Mouse (Mus musculus): ENCODE measurements around the gene Acrbp. TPM values are rescaled to one million over a fixed set of nuclear protein-coding genes. Genes with fewer than 3 reads are reported as not detected.

Gene Acrbp
- polyA plus RNA-seq, 1 experiment, result 16.2 TPM

DNA sequence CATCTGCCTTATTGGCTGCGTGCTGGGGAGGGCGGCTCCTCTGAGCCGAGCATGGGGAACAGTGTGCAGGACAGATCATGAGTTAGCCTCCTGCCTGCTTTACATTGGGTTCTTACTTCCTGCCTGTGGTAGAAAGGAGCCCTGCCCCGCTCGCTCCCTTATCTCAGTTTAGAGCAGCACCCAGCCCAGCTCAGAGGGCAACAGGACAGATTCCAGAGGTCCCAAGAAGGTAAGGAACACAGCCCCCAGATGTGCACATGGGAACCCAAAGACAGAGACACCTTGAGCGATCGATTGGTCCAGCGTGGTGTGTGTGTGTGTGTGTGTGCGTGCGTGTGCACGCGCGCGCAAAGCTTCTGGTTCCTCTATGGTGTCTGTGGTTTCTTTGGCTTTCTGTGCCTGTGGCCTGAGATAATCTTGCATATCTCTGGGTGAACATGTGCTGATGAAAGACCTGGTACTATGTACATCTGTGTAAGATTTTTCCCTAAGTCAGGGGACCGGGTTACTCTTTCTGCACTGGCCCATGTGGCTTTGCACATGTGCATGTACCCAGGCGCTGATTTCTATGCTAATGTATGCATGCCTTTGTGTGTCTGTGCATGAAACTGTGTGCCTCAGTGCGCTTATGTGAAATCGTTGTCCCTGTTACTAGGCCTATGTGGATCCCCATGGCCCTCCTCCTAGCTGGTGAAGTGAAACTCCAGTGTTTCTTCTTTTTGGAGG lies 21.8 kb downstream of the Acrbp start:
- no peak for DNase-seq (ENCODE audit: low read depth)

DNA sequence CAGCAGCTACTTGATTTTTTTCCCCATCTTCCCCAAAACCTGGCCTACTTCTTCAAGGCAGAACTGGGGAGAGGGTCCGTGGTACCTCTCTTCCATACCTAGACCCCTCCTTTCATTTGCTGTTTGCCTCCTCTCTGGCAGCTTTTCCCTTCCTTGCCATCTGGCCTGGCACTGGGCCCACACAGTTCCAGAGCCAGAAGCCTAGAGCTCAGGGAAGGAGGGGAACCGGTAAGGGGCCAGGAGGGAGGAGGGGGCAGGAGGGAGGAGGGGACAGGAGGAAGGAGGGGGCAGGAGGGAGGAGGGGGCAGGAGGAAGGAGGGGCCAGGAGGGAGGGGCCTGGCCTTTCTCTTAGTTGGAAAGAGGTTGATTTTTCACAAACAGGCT lies 22.4 kb downstream of the Acrbp start:
- DNase-seq (ENCODE audit: low read depth), result no peak

DNA sequence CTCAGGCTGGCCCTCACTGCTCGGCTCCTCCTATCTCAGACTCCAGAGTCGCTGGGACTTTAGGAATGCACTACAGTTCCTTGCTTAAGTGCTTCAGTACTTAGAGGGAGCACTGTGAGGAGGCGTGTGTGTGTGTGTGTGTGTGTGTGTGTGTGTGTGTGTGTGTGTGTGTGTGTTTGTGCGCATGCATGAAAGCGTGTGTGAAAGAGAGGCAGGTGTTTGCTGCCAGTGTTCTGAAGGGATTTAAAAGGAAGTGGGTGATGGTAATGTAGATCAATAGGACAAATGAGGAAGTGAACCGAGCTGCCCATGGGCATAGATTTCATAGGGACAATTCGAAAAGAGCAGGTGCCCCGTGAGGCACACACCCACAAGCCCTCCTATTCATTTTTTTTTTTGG lies 24.3 kb downstream of the Acrbp start:
- no peak for DNase-seq (ENCODE audit: low read depth)

DNA sequence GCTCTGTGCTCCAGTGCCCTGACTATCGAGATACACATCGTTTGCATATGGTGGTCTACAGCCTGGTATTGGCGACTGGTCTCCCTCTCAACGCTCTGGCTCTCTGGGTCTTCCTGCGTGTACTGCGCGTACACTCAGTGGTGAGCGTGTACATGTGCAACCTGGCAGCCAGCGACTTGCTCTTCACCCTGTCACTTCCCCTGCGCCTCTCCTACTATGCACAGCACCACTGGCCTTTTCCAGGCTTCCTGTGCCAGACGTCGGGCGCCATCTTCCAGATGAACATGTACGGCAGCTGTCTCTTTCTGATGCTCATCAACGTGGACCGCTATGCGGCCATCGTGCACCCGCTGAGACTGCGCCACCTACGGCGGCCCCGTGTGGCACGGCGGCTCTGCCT lies 31.9 kb downstream of the Acrbp start:
- DNase-seq (ENCODE audit: low read depth), result no peak

DNA sequence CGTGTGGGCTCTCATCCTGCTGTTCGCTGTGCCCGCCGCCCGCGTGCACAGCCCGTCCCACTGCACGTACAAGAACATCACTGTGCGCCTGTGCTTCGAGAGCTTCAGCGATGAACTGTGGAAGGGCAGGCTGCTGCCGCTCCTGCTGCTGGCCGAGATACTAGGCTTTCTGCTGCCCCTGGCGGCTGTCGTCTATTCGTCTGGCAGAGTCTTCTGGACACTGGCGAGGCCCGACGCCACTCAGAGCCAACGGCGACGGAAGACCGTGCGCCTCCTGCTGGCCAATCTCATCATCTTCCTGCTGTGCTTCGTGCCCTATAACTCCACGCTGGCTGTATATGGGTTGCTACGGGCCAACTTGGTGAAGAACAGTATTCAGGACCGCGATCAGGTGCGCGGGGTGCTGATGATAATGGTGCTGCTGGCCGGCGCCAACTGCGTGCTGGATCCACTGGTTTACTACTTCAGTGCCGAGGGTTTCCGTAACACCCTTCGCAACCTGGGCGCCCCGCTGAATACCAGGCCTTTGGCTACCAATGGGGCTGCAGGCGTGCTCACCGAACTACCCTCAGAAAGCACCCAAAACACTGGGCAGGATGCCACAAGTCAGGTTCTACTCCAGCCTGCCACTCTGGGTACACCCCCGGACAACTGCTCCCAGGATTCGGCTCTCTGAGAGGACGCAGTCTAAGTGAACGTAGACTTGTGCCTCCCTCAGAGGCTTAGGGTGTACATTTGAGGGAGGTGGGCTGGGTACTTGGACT lies 32.5 kb downstream of the Acrbp start:
- DNase-seq (ENCODE audit: low read depth), result no peak

DNA sequence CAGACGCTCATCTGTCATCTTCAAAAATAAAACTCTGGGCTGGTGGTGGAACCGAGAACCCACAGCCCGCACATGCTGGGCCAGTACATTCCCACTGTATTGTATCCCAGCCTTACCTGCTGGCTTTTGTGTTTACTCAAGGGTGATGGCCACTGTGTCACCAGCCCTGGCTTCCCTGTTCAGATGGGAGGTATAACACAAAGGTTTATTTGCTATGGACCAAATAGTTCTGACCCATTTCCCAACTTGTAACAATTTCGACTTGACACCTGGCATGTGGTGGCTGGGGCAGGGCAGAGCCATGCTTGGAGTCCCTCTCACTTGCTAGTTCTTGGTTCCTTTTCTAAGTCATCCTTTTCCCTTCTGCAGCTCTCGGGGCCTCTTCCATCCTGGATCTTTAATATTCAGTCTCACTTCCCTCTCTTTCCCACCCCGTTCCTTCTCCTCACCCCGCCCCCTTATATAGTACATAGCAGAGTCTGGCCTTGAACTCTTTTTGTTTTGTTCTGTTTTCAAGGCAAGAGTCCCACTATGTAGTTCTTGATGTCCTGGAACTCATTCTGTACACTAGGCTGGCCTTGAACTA lies 33.4 kb downstream of the Acrbp start:
- DNase-seq (ENCODE audit: low read depth), result no peak

DNA sequence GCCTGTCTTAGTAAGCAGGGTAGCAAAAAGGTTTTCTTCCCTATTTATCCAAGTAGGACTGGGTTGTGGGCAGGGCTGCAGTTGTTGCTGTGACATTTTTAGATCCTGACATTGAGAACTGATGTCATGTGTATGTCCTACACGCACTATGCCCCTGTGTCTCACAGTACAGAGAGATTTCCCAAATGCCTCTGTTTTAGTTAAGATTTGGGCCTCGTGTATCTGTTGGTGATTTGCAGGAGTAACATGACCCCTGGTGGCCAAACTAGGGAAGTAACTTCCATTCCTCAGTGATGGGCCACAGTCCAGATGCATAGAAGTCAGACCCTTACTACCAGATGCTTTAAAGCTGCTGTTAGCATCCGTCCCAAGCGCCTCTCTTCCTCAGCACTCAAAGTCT lies 34.9 kb downstream of the Acrbp start:
- DNase-seq (ENCODE audit: low read depth), result no peak

DNA sequence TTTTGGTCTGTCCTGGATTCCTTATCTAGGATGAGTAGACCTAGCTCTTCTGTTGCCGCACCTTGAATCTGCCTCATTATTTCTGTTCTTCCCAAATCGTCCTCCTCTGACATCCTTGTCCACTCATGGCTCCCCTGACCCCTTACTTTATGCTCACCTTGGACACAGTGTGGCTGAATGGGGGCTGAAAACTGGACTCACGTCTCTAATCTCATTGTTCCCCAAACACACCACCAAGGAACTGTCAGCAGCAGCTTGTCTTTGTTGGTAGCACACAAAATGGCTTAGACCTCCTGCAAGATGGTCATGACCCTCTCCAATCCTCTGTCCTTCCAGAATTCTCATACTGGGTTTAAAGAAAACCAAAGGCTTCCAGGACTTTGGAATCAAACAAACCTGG lies 38.4 kb downstream of the Acrbp start:
- no peak for DNase-seq (ENCODE audit: low read depth)

DNA sequence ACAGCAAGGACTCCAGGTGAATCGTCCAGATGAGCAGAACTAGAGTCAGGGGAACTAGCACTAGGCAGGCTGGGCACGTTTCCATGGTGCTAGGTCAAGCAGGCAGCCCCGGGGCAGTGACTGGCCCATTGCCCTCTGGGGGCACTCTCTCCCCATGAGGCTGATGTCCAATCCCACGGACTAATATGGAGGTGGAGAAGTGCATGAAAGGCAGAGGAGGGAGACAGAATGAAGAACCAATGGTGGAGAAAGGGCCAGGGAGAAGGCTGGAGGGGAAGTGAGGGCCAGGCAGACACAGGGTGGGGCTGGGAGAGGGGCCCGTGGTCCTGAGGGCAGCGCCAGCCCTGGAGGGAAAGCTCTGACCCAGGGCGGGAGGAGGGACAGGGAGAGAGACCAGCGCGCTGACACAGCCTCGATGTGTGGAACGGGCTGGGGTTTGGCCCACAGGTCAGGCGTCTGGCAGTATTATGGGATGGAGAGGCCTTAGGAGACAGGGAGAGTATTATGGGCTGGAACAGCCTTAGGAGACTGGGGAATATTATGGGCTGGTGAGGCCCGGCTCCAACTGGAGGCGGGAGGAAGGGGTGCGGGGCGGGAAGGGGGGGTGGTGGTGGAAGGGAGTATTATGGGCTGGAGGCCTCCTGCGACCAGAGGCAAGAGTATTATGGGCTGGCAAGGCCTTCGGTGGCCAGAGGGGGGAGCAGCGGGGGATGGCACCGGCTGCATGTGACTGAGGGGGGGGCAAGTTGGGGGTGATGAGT lies 39.3 kb downstream of the Acrbp start:
- DNase-seq (ENCODE audit: low read depth), result no peak

DNA sequence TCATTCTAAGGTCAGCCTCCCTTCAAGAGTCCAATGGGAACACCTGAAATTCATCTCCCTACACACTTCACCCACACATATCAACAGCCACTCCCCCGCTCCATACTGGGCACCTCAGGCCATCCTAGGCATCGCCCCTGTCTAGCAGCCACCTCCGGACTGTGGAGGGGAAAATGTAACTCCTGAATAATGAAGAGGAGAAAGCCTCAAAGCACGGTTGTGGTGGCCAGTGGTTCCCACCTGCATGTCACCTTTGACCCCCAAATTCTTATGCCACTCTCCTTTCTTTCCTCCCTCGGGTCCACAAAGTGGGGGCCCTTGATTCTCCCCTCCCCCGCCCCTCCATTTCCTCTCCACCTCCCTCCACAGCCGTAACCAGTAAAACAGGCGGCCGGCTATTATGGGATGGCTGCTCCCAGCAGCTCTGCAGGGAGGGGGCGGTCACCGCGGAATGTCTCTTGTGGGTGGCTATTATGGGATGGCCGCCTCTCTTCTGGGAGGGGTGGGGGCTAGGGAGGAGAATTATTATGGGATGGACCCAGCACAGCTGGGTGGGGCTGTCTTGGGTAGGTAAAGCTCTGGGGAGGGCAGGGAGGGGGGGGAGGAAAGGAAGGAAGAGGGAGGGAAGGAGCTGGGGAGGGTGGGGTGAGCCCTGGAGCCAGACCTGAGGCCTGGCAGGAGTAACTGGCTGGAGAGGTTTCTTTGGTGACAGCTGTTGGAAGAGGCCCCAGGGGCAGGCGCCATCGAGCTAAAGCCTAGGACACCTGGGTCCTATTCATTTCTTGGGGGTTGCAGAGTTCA lies 40.2 kb downstream of the Acrbp start:
- no peak for DNase-seq (ENCODE audit: low read depth)

DNA sequence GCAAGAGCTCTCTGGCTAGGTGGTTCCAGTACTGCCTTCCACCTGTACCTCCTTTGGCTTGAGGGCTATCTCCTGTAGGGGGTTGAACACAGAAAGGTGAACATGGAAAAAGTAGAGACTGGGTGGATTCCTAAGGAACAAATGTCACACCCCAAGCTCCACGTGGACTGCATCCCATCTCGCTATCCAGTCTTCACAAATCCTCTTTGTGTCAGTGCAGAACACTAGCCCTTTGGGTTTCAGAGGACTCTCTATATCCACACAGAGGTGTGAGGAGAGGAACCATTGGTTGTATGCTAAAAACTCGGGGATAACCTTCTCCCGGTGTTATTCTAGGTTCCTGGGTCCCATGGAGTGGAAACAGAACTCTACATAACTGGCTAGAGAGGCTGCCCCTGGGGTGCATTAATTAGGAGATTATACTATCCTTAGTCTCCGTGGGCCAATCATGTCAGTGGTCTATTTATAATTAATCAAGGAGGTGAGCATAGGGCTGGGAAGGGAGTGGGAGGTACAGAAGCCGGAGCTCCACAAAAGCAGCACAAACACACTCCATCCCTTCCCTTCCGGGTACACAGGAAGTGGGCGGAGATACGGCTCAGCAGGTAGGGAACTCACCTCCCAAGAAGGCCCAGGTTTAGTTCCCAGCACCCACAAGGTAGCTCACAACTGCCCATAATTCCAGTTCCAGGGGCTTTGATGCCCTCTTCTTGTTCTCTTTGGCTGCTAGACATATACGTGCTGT lies 41.0 kb downstream of the Acrbp start:
- no peak for DNase-seq (ENCODE audit: low read depth)

DNA sequence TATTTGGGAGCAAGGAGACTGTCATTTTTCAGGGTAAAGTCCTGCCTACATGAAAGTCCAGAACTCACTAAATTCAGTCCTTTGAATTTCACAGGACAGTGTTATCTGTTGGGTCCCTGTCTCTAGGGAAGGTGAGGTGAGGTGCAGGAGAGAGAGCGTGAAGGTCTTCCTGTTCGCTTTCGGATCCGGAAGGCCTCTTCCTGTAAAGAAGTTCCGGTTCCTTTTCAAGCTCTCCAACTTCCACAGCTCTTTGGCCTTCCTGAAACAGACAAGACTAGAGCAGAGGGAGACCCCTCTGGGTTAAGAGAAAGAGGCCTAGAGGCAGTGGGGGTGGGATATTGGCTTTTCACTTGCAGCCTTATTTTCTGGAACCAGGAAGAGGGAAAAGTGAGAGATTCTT lies 42.9 kb downstream of the Acrbp start:
- DNase-seq (ENCODE audit: low read depth), result no peak

DNA sequence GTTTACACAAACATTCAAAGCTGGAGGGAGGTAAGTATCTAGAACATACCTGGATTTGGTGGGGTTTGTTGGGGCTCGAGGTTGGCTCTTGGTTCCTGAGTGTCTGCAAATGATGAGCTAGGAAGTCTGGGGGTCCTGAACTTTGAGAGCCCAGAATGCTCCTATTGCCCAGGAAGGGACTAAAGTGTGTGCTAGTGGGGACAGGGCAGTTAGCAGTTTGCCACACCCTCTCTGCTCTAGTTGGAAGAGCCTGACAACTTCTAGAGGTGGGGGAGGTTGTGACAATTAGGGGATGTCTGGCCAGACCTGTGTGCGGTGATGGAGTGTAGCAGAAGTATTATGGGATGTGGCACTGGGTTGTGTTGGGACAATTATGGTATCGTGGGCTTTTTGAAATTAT lies 45.4 kb downstream of the Acrbp start:
- no peak for DNase-seq (ENCODE audit: low read depth)

DNA sequence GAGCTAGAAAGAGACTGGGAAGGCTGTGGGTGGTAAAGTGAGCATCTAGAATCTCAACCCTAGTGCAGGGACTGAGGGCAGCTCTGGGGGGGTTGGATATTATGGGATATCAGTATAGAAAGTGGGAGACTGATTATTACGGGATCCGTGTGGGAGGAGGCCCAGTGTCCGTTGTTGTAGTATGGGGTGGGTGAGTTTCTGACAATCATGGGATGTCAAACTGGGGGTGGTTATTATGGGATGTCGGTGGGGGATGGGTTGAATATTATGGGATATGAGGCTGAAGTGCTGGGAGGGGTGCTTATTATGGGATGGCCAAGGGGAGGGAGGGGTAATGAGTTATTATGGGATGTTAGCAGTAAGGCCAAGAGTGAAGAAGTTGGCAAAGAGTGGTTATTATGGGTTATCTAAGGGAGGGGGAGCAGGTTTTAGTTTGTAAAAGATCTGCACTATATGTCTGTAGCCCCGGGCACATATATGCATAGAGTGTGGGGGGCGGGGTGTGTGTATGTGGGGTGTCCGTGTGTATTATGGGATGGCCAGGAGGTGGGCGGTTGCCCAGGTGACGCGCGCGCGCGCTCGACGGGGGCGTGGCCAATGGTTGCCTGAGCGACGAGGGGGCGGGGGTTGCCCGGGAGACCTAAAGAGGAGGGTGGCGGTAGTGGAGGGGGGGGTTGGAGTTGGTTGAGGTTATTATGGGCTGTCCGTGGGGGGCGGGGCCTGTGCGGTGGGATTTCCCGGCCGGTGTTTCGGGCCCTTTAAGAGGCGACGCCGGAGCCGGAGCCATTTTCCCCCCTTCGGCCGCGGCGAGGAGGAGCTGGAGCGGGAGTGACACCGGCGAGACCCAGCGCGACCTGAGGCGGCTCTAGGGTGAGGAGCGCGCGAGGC lies 46.1 kb downstream of the Acrbp start, which contains the start of gene Chd4:
Chd4 (plus strand) TSS at position 591 of the 888 bp plus-strand sequence.
- no peak for DNase-seq (ENCODE audit: low read depth)

DNA sequence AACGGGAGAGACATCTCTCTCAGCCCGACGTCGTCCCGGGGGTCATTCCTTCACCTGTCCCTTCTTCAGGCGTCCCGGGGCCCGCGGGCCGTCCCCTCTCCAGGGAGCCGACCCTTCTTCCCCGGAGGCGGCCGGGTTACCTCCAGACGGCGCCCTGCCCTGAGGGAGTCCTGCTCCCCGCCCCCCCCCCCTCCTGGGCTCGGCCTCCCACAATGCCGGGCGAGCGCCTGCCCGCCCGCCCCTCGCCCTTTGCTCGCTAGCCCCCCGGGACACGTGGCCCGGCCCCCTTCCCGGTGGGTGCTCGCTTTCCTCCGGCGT lies 46.7 kb downstream of the Acrbp start:
- DNase-seq (ENCODE audit: low read depth), result no peak

DNA sequence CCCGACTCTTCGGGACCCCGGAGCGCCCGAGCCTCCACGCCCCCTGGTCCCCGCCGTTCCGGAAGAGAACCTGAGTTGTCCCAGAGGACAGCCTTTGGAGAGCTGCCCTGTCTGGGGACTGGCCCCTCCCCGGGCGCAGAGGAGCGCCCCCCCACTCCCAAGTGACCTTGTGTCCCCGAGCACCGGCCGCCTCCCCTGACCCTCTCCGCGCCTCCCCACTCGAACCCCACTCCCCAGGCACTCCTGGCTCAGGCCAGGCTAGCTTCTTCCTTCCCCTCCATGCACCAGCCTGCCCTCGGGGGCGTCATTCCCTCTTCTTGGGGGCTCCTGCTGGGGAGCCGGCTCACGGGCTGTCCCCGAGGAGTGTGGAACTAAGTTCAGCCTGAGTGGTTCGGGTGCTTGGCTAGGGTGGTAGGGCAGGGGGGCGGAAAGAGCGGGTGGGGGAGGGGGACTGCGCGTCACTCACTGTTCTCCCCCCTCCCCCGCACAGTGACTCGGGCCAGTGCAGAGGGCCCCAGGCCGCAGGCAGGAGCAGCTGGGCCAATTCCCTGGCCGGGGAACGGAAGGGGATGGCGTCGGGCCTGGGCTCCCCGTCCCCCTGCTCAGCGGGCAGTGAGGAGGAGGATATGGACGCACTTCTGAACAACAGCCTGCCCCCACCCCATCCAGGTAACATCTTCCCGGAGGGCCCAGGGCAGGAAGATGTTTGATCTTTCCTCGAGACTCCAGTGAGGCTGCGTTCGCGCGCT lies 47.3 kb downstream of the Acrbp start:
- no peak for DNase-seq (ENCODE audit: low read depth)

DNA sequence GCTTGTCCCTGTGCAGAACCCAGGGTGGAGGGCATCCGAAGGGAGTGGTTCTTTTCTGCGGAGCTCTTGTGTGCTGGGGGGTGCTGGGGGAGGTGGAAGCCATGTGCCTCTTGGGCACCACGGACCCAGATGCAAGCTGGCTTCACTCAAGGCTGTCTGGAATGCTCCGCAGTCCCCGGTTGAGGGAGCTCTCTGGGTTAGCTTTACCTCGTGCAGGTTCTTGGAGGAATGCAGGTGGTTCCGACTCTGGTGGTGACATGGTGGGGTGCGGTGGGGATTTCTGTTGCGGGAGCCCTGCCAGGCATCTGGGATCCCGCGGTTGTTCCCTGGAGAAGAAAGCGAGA lies 47.8 kb downstream of the Acrbp start:
- no peak for DNase-seq (ENCODE audit: low read depth)

DNA sequence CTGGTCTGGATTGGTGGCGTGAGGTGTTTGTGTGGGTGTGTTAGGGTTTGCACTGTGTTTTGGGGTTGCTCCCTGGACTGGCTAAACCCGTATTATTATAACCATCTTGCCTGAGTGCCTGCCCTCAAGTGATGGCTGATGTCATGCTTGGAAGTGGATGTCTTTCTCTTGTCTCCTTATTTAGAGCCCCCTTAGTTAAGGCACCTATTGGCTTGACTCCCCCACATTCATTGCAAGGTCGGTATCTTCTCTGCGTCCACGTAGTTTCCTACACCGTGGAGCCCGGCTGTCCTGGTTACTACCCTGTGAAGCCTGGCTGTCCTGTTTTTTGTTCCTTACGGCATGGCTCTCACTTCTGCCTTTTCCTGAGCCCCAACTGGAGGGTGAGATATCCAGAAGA lies 48.5 kb downstream of the Acrbp start:
- DNase-seq (ENCODE audit: low read depth), result no peak

DNA sequence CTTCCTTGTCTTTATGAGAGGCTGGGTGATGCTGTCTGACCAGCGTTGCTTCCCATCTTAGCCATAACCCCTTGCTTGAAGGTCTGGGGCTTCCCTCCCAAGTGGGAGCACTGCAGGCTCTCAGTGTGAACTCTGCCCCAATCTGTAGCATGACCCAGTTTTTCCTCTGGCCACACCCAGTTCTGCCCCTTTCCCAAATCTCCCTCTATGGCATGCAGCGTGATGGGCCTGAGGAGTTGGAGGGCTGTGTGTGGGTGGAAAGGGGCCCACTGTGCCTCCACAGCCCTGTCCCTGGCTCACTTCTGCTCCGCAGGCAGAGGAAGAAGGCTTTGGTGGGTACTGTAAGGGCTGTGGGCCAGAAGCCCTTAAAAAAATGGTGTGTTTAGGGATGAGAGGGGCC lies 49.0 kb downstream of the Acrbp start:
- no peak for DNase-seq (ENCODE audit: low read depth)
